Mouse (Mus musculus) adrenal gland, postnatal 36 days (tissue): ENCODE measurements around the gene Cacna1c. TPM values are rescaled to one million over a fixed set of nuclear protein-coding genes. Genes with fewer than 3 reads are reported as not detected.

Experiments used
- DNase-seq, 2 experiments: peaks; one replicate each; pipeline ENCODE4 v3.0.0; 2021; ENCODE audit warnings: mixed read lengths in 1 of 2
- total RNA-seq, 2 experiments: library from RNA; stranded (reverse); gene quantifications; 2 replicates each; pipeline ENCODE4 v1.2.3; 2021

Gene Cacna1c
- total RNA-seq, 2 experiments from 2014 or later, result 85.2 to 128 TPM

GRCm38 (mm10) chr6:118922328-118923211, 273.6 kb downstream of the Cacna1c start:
- peak; percentile 82 to 84 for DNase-seq

- no peak for DNase-seq
Observed at GRCm38 (mm10) chr6:118908176-118908575, 288.0 kb downstream of the Cacna1c start.

GRCm38 (mm10) chr6:118907704-118908103, 288.5 kb downstream of the Cacna1c start:
- no peak for DNase-seq

GRCm38 (mm10) chr6:118906878-118907277, 289.3 kb downstream of the Cacna1c start:
- no peak for DNase-seq

- DNase-seq, result no peak
Observed at GRCm38 (mm10) chr6:118899688-118900087, 296.5 kb downstream of the Cacna1c start.

GRCm38 (mm10) chr6:118897101-118897500, 299.1 kb downstream of the Cacna1c start:
- no peak for DNase-seq

GRCm38 (mm10) chr6:118894043-118894442, 302.2 kb downstream of the Cacna1c start:
- no peak for DNase-seq

GRCm38 (mm10) chr6:118889441-118889840, 306.8 kb downstream of the Cacna1c start:
- peak; percentile 31 for DNase-seq

- peak; percentile 43 to 46 for DNase-seq
Observed at GRCm38 (mm10) chr6:118887032-118887431, 309.2 kb downstream of the Cacna1c start.

- no peak for DNase-seq
Observed at GRCm38 (mm10) chr6:118884961-118885360, 311.3 kb downstream of the Cacna1c start.

- peak; percentile 43 to 51 for DNase-seq
Observed at GRCm38 (mm10) chr6:118884073-118884551, 312.1 kb downstream of the Cacna1c start.

- DNase-seq, result peak; percentile 86 to 90
Observed at GRCm38 (mm10) chr6:118876204-118876603, 320.0 kb downstream of the Cacna1c start.

GRCm38 (mm10) chr6:118870241-118870841, 325.9 kb downstream of the Cacna1c start:
- no peak for DNase-seq

GRCm38 (mm10) chr6:118867384-118867783, 328.8 kb downstream of the Cacna1c start:
- no peak for DNase-seq

- DNase-seq, result no peak
Observed at GRCm38 (mm10) chr6:118866889-118867288, 329.3 kb downstream of the Cacna1c start.

- DNase-seq, result no peak
Observed at GRCm38 (mm10) chr6:118865777-118866380, 330.3 kb downstream of the Cacna1c start.

GRCm38 (mm10) chr6:118864696-118865620, 331.3 kb downstream of the Cacna1c start:
- DNase-seq, result no peak

GRCm38 (mm10) chr6:118862727-118863126, 333.5 kb downstream of the Cacna1c start:
- no peak for DNase-seq

GRCm38 (mm10) chr6:118862091-118862490, 334.1 kb downstream of the Cacna1c start:
- DNase-seq, result no peak

GRCm38 (mm10) chr6:118858431-118858830, 337.8 kb downstream of the Cacna1c start:
- no peak for DNase-seq

GRCm38 (mm10) chr6:118852131-118852530, 344.1 kb downstream of the Cacna1c start:
- no peak for DNase-seq

GRCm38 (mm10) chr6:118851086-118851485, 345.1 kb downstream of the Cacna1c start:
- DNase-seq, result no peak
